Mouse (Mus musculus): ENCODE data around the gene Scamp1.

GRCm38 (mm10) chr13:94316975-94317511 is 31.4 kb upstream of the Scamp1 start:
- no peak for TF ChIP-seq GATA1 (IDR thresholded peaks at IDR 0.05; ENCODE audit: borderline replicate concordance, low read length)
- no peak for TF ChIP-seq FLI1 (IDR thresholded peaks at IDR 0.05; ENCODE audit: low read length)
